Comparison of ENCODE assay signal across 8 mouse cellular contexts in the genomic region with DNA sequence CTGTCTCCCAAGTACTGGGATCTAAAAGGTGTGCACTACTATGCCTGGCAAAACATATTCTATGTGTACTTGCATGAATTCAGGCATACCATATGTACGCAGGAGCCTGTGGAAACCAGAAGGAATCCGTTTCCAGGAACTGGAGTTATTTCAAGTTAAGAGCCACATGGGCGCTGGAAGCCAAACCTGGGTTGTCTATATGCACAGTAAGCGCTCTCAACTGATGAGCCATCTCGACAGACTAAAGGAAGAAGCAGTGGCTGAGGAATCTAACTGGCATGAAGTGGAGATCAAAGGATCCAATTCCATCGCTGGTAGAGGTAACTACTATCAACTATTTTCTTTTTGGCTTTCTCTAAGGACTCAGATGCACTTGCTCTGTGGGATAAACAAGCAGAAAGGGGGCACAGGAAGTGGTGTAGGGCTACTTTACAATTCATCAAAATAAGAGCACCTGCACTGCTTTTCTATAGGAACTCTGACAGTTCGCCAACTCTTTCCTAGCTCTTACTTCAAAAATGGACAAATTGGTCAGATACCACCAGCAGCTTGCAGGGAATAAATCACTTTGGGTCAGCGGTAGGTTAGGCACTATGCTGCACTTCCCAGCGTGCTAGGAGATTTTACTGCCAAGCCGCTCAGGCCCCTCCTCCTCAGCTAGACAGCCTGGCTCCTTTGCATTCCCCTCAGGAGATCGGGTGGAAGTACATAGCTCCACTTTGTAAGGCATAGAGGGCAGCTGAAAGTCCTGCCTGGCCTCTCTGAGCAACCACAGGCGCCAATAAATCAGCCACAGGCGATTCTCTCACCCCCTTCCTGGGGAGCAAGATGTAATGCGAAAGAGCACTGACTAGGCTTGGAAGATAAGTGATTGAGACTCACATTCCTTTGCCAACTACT. TPM values are rescaled to one million over a fixed set of nuclear protein-coding genes. Genes with fewer than 3 reads are reported as not detected.
A peak's percentile ranks its signal among the peaks of the same experiment; 100 is the strongest.
DNase-seq lines count a peak whose midpoint lies in the region; ATAC-seq and TF ChIP-seq lines count a peak whose summit lies in the region.

No protein-coding gene starts in this region.

- no peaks in the 10 kb centered on the region for H3K27me3 ChIP-seq in heart, adult 2 months (ENCODE audit: control insufficient read depth, insufficient read depth, low read length)
- no peaks in the 10 kb centered on the region for H3K27me3 ChIP-seq in hindbrain, embryonic 12.5 days
- H3K27me3 ChIP-seq in limb, embryonic 15.5 days: no peaks in the 10 kb centered on the region

- peaks cover 2% of the 10 kb centered on the region for H3K36me3 ChIP-seq in heart, adult 2 months (ENCODE audit: control insufficient read depth, insufficient read depth, low read length)
- H3K36me3 ChIP-seq in hindbrain, embryonic 12.5 days: no peaks in the 10 kb centered on the region
- peaks cover under 1% of the 10 kb centered on the region for H3K36me3 ChIP-seq in limb, embryonic 15.5 days

- no peak overlapping the region for H3K9ac ChIP-seq in heart, adult 2 months (ENCODE audit: low read depth, low read length)
- no peak overlapping the region for H3K9ac ChIP-seq in hindbrain, embryonic 12.5 days
- no peak overlapping the region for H3K9ac ChIP-seq in limb, embryonic 15.5 days

- H3K4me1 ChIP-seq in heart, adult 2 months (ENCODE audit: control insufficient read depth, insufficient read depth, low read length): peaks cover 11% of the 10 kb centered on the region
- H3K4me1 ChIP-seq in hindbrain, embryonic 12.5 days: peaks cover 33% of the 10 kb centered on the region
- H3K4me1 ChIP-seq in limb, embryonic 15.5 days: peaks cover 33% of the 10 kb centered on the region

- no peak for TF ChIP-seq POLR2A in heart, adult 2 months (IDR thresholded peaks at IDR 0.05; ENCODE audit: insufficient read depth, low read depth, low read length)

- peaks cover 1% of the 10 kb centered on the region; the same call in 1 of the 2 replicates for H3K79me2 ChIP-seq in heart, adult 2 months (replicated peaks; ENCODE audit: control insufficient read depth, insufficient read depth, low read length)

- H3K9me3 ChIP-seq in hindbrain, embryonic 12.5 days (replicated peaks): no peaks in the 10 kb centered on the region
- no peaks in the 10 kb centered on the region for H3K9me3 ChIP-seq in limb, embryonic 15.5 days

- no peak for ATAC-seq in hindbrain, embryonic 12.5 days (ENCODE audit: low FRiP score)
- no peak for ATAC-seq in limb, embryonic 15.5 days (ENCODE audit: insufficient number of reproducible peaks, low FRiP score, low TSS enrichment, low read depth)

- no peak for TF ChIP-seq CTCF in heart, adult 2 months (IDR thresholded peaks at IDR 0.05)

- H3K27ac ChIP-seq in heart, adult 2 months: peak overlapping the region; percentile 42; the same call in 1 of the 2 replicates
- no peak overlapping the region; the same call in 1 of the 2 replicates for H3K27ac ChIP-seq in hindbrain, embryonic 12.5 days
- H3K27ac ChIP-seq in limb, embryonic 15.5 days: peak overlapping the region; percentile 100; the same call in 1 of the 2 replicates

- intact Hi-C loops in heart, adult 2 months (cut with DNase I): no loop called here

- TF ChIP-seq EP300 in heart, adult 2 months (IDR thresholded peaks at IDR 0.05; ENCODE audit: insufficient read depth, low read depth, low read length): no peak

- H3K4me2 ChIP-seq in hindbrain, embryonic 12.5 days (replicated peaks): peak overlapping the region; percentile 81
- H3K4me2 ChIP-seq in limb, embryonic 15.5 days: peak overlapping the region; percentile 73

- 34% methylated on average over 14 of the region's 14 CpGs for WGBS in heart, adult 2 months
- 23% methylated on average over 14 of the region's 14 CpGs for WGBS in hindbrain, embryonic 12.5 days
- WGBS in limb, embryonic 15.5 days: 13% methylated on average over 14 of the region's 14 CpGs

- 0 out of 2 replicates have a peak overlapping the region, but pooled peaks have one; percentile 13 for H3K4me3 ChIP-seq in heart, adult 2 months
- no peak overlapping the region for H3K4me3 ChIP-seq in hindbrain, embryonic 12.5 days
- peak overlapping the region; percentile 98 for H3K4me3 ChIP-seq in limb, embryonic 15.5 days

- DNase-seq in heart, adult 2 months: peak; percentile 41 to 46
- no peak for DNase-seq in heart, adult 8-10 months (ENCODE audit: low spot score)
- DNase-seq in NIH3T3 (ENCODE audit: low read depth): peak; percentile 83
- peak; percentile 49 for DNase-seq in embryo, embryonic 11.5 days (ENCODE audit: low read depth, low spot score)
- peak; percentile 32 for DNase-seq in retina, embryonic 14.5 days (ENCODE audit: low spot score)
- no peak for DNase-seq in frontal cortex, postnatal 10 days (ENCODE audit: low spot score in 2 of 2)

RNA-seq across cellular contexts. Expression of a gene that starts 2.1 kb away (rescaled TPM):
- total RNA-seq in heart, adult 2 months (2021): 1 to 10 TPM; 6.8 to 7.9 TPM
- polyA plus RNA-seq in heart, adult 2 months (2012; rRNA removed): 6.0 and 13.4 TPM in 2 replicates
- 10 to 100 TPM in 2 of 4 experiments, 1 to 10 TPM in 2; 6.7 to 11.3 (median 8.8) TPM for total RNA-seq in heart, adult 8-10 months (2022)
- polyA plus RNA-seq in hindbrain, embryonic 12.5 days (2016; fragmentation: Nextera tagmentation; extraction: Ambion mirVana): 20.1 and 20.6 TPM in 2 replicates
- polyA plus RNA-seq in limb, embryonic 15.5 days (2015; fragmentation: Nextera tagmentation; extraction: Ambion mirVana): 16.9 and 18.1 TPM in 2 replicates

RNA-seq across cellular contexts. Expression of a gene that starts 2.7 kb away (rescaled TPM):
- 1 to 10 TPM; 3.0 to 3.9 TPM for total RNA-seq in heart, adult 2 months (2021)
- polyA plus RNA-seq in heart, adult 2 months (2012; rRNA removed): 1.1 and 2.3 TPM in 2 replicates
- total RNA-seq in heart, adult 8-10 months (2022): 1 to 10 TPM; 3.4 to 4.0 (median 3.9) TPM
- 8.3 and 8.6 TPM in 2 replicates for polyA plus RNA-seq in hindbrain, embryonic 12.5 days (2016; fragmentation: Nextera tagmentation; extraction: Ambion mirVana)
- 9.6 and 10.0 TPM in 2 replicates for polyA plus RNA-seq in limb, embryonic 15.5 days (2015; fragmentation: Nextera tagmentation; extraction: Ambion mirVana)

RNA-seq across cellular contexts. Expression of a gene that starts 36.6 kb away (rescaled TPM):
- total RNA-seq in heart, adult 2 months (2021): 1 to 10 TPM; 5.0 to 5.1 TPM
- 6.6 and 7.7 TPM in 2 replicates for polyA plus RNA-seq in heart, adult 2 months (2012; rRNA removed)
- 1 to 10 TPM; 4.1 to 7.7 (median 5.8) TPM for total RNA-seq in heart, adult 8-10 months (2022)
- polyA plus RNA-seq in hindbrain, embryonic 12.5 days (2016; fragmentation: Nextera tagmentation; extraction: Ambion mirVana): 9.8 and 10.4 TPM in 2 replicates
- polyA plus RNA-seq in limb, embryonic 15.5 days (2015; fragmentation: Nextera tagmentation; extraction: Ambion mirVana): 11.8 and 13.0 TPM in 2 replicates

RNA-seq across cellular contexts. Expression of a gene that starts 42.7 kb away (rescaled TPM):
- 1 to 10 TPM; 1.0 to 1.7 TPM for total RNA-seq in heart, adult 2 months (2021)
- 1.1 and 2.3 TPM in 2 replicates for polyA plus RNA-seq in heart, adult 2 months (2012; rRNA removed)
- total RNA-seq in heart, adult 8-10 months (2022): 1 to 10 TPM in 3 of 4 experiments, under 1 TPM in 1; 0.90 to 3.0 (median 1.5) TPM
- 5.7 and 6.8 TPM in 2 replicates for polyA plus RNA-seq in hindbrain, embryonic 12.5 days (2016; fragmentation: Nextera tagmentation; extraction: Ambion mirVana)
- 1.0 and 1.2 TPM in 2 replicates for polyA plus RNA-seq in limb, embryonic 15.5 days (2015; fragmentation: Nextera tagmentation; extraction: Ambion mirVana)

RNA-seq across cellular contexts. Expression of a gene that starts 50.0 kb away (rescaled TPM):
- under 1 TPM; 0.14 to 0.16 TPM for total RNA-seq in heart, adult 2 months (2021)
- polyA plus RNA-seq in heart, adult 2 months (2012; rRNA removed): 0.09 and 0.41 TPM in 2 replicates
- under 1 TPM in 2 of 4 experiments, not detected in 2; 0.41 to 0.69 TPM for total RNA-seq in heart, adult 8-10 months (2022)
- polyA plus RNA-seq in hindbrain, embryonic 12.5 days (2016; fragmentation: Nextera tagmentation; extraction: Ambion mirVana): 2.7 and 3.1 TPM in 2 replicates
- 3.4 and 4.0 TPM in 2 replicates for polyA plus RNA-seq in limb, embryonic 15.5 days (2015; fragmentation: Nextera tagmentation; extraction: Ambion mirVana)

Comparison
In these comparisons a context has a peak if more than half of its experiments do, and no peak if none do; other contexts are left out.
1. DNase-seq: peak in heart, adult 2 months (2 of 2), NIH3T3 (single experiment), embryo, embryonic 11.5 days (single experiment) and retina, embryonic 14.5 days (single experiment); none in heart, adult 8-10 months (single experiment) and frontal cortex, postnatal 10 days (0 of 2).